Mouse (Mus musculus): ENCODE data around the gene Ces1e.

Gene Ces1e

GRCm38 (mm10) chr8:93176593-93176992 is 52.8 kb downstream of the Ces1e start:
- DNase-seq (ENCODE audit: inconsistent ontology term), result no peak

- DNase-seq (ENCODE audit: inconsistent ontology term), result no peak
Observed at GRCm38 (mm10) chr8:93174554-93174953, 54.9 kb downstream of the Ces1e start.

GRCm38 (mm10) chr8:93171846-93172590 is 57.4 kb downstream of the Ces1e start:
- DNase-seq (ENCODE audit: inconsistent ontology term), result peak; percentile 6

- no peak for DNase-seq (ENCODE audit: inconsistent ontology term)
Observed at GRCm38 (mm10) chr8:93163363-93163762, 66.1 kb downstream of the Ces1e start.

- peak; percentile 59 for DNase-seq (ENCODE audit: inconsistent ontology term)
Observed at GRCm38 (mm10) chr8:93151401-93151800, 78.0 kb downstream of the Ces1e start.

Measured in Muller cell, postnatal 12 days (primary cell).